ENCODE assay signal across 7 mouse cellular contexts in genomic region chr7:80386235-80386930, GRCm38 (mm10). TPM values are rescaled to one million over a fixed set of nuclear protein-coding genes. Genes with fewer than 3 reads are reported as not detected.
DNase-seq lines count a peak whose midpoint lies in the region; ATAC-seq lines count a peak whose summit lies in the region.

No protein-coding gene starts in this region.

- 33% methylated on average over 18 of the region's 18 CpGs for WGBS in intestine, embryonic 15.5 days
- 35% methylated on average over 18 of the region's 18 CpGs for WGBS in limb, embryonic 11.5 days
- 30% methylated on average over 18 of the region's 18 CpGs for WGBS in midbrain, embryonic 13.5 days

- H3K4me1 ChIP-seq in intestine, embryonic 15.5 days (replicated peaks), result peaks cover 13% of the 10 kb centered on the region
- peaks cover 17% of the 10 kb centered on the region for H3K4me1 ChIP-seq in limb, embryonic 11.5 days (ENCODE audit: control insufficient read depth, insufficient read depth, low read length)
- peaks cover 25% of the 10 kb centered on the region for H3K4me1 ChIP-seq in midbrain, embryonic 13.5 days (replicated peaks)

- peak; percentile 81 for DNase-seq in adrenal gland, adult 8-10 months
- peak; percentile 84 for DNase-seq in embryo, embryonic 11.5 days (ENCODE audit: low read depth, low spot score)
- peak; percentile 89 to 91 for DNase-seq in gastrocnemius, postnatal 36 days
- peak; percentile 98 for DNase-seq in limb, embryonic 11.5 days (ENCODE audit: low spot score)
- peak; percentile 75 for DNase-seq in spleen, adult 12 weeks (ENCODE audit: low spot score)

- peak overlapping the region; percentile 57 for H3K4me2 ChIP-seq in intestine, embryonic 15.5 days (replicated peaks)
- peak overlapping the region; percentile 70 for H3K4me2 ChIP-seq in limb, embryonic 11.5 days (ENCODE audit: low read depth, severe bottlenecking)
- peak overlapping the region; percentile 44 for H3K4me2 ChIP-seq in midbrain, embryonic 13.5 days (replicated peaks)

- no peaks in the 10 kb centered on the region for H3K27me3 ChIP-seq in intestine, embryonic 15.5 days (replicated peaks)
- H3K27me3 ChIP-seq in limb, embryonic 11.5 days (ENCODE audit: control insufficient read depth, insufficient read depth, low read length), result no peaks in the 10 kb centered on the region
- peaks cover 17% of the 10 kb centered on the region for H3K27me3 ChIP-seq in midbrain, embryonic 13.5 days

- peak overlapping the region; percentile 29; the same call in 1 of the 2 replicates for H3K4me3 ChIP-seq in intestine, embryonic 15.5 days (replicated peaks)
- no peak overlapping the region; the same call in 1 of the 2 replicates for H3K4me3 ChIP-seq in limb, embryonic 11.5 days (ENCODE audit: low read depth, low read length)
- no peak overlapping the region for H3K4me3 ChIP-seq in midbrain, embryonic 13.5 days (replicated peaks)

- no peaks in the 10 kb centered on the region for H3K9me3 ChIP-seq in intestine, embryonic 15.5 days
- H3K9me3 ChIP-seq in limb, embryonic 11.5 days (ENCODE audit: control insufficient read depth, low read length), result no peaks in the 10 kb centered on the region
- H3K9me3 ChIP-seq in midbrain, embryonic 13.5 days, result no peaks in the 10 kb centered on the region

- 0 out of 2 replicates have a peak overlapping the region, but pooled peaks have one; percentile 51 for H3K27ac ChIP-seq in intestine, embryonic 15.5 days
- peak overlapping the region; percentile 10; the same call in 1 of the 2 replicates for H3K27ac ChIP-seq in limb, embryonic 11.5 days (replicated peaks; ENCODE audit: low read depth, low read length)
- H3K27ac ChIP-seq in midbrain, embryonic 13.5 days, result peak overlapping the region; percentile 14; the same call in 1 of the 2 replicates

- intact Hi-C loops in gastrocnemius, postnatal 36 days (cut with DNase I), result loop anchor here (1.0 to 10.0 kb wide), 4 partner anchors 194 to 458 kb away; no protein-coding TSS in a partner anchor

- ATAC-seq in intestine, embryonic 15.5 days, result peak; percentile 69
- no peak for ATAC-seq in limb, embryonic 11.5 days (ENCODE audit: insufficient number of reproducible peaks, low FRiP score, low TSS enrichment, low read depth)
- peak; percentile 66 for ATAC-seq in midbrain, embryonic 13.5 days

- H3K36me3 ChIP-seq in intestine, embryonic 15.5 days, result peaks cover 11% of the 10 kb centered on the region; the same call in 1 of the 2 replicates
- H3K36me3 ChIP-seq in limb, embryonic 11.5 days (ENCODE audit: control insufficient read depth, insufficient read depth, low read length), result peaks cover 11% of the 10 kb centered on the region; the same call in 1 of the 2 replicates
- peaks cover 17% of the 10 kb centered on the region for H3K36me3 ChIP-seq in midbrain, embryonic 13.5 days

- no peak overlapping the region; the same call in 1 of the 2 replicates for H3K9ac ChIP-seq in intestine, embryonic 15.5 days
- peak overlapping the region; percentile 40; the same call in 1 of the 2 replicates for H3K9ac ChIP-seq in limb, embryonic 11.5 days (ENCODE audit: low read length)
- 0 out of 2 replicates have a peak overlapping the region, but pooled peaks have one; percentile 28 for H3K9ac ChIP-seq in midbrain, embryonic 13.5 days (replicated peaks)

RNA-seq across cellular contexts. Expression of gene Fes, which starts 1.4 kb away (rescaled TPM):
- total RNA-seq in adrenal gland, adult 8-10 months (2022), result 10 to 100 TPM in 3 of 4 experiments, 1 to 10 TPM in 1; 7.1 to 20.3 (median 15.2) TPM
- total RNA-seq in gastrocnemius, postnatal 36 days (2021), result 1 to 10 TPM; 3.5 to 5.2 TPM
- 11.2 and 11.5 TPM in 2 replicates for polyA plus RNA-seq in intestine, embryonic 15.5 days (2015; fragmentation: Nextera tagmentation; extraction: Ambion mirVana)
- polyA plus RNA-seq in limb, embryonic 11.5 days (2014; fragmentation: Nextera tagmentation; extraction: Ambion mirVana), result 7.6 and 8.4 TPM in 2 replicates
- polyA plus RNA-seq in midbrain, embryonic 13.5 days (2015; fragmentation: Nextera tagmentation; extraction: Ambion mirVana), result 3.0 and 5.0 TPM in 2 replicates

RNA-seq across cellular contexts. Expression of gene Man2a2, which starts 15.2 kb away (rescaled TPM):
- total RNA-seq in adrenal gland, adult 8-10 months (2022), result 100 to 1,000 TPM in 3 of 4 experiments, 10 to 100 TPM in 1; 92.4 to 158 (median 132) TPM
- total RNA-seq in gastrocnemius, postnatal 36 days (2021), result 100 to 1,000 TPM; 139 to 157 TPM
- polyA plus RNA-seq in intestine, embryonic 15.5 days (2015; fragmentation: Nextera tagmentation; extraction: Ambion mirVana), result 13.1 and 14.7 TPM in 2 replicates
- polyA plus RNA-seq in limb, embryonic 11.5 days (2014; fragmentation: Nextera tagmentation; extraction: Ambion mirVana), result 12.5 and 15.1 TPM in 2 replicates
- 19.4 and 21.3 TPM in 2 replicates for polyA plus RNA-seq in midbrain, embryonic 13.5 days (2015; fragmentation: Nextera tagmentation; extraction: Ambion mirVana)

RNA-seq across cellular contexts. Expression of gene Furin, which starts 18.9 kb away (rescaled TPM):
- 100 to 1,000 TPM; 153 to 192 (median 166) TPM for total RNA-seq in adrenal gland, adult 8-10 months (2022)
- 10 to 100 TPM; 40.7 to 48.6 TPM for total RNA-seq in gastrocnemius, postnatal 36 days (2021)
- 9.3 and 10.7 TPM in 2 replicates for polyA plus RNA-seq in intestine, embryonic 15.5 days (2015; fragmentation: Nextera tagmentation; extraction: Ambion mirVana)
- 9.2 and 10.0 TPM in 2 replicates for polyA plus RNA-seq in limb, embryonic 11.5 days (2014; fragmentation: Nextera tagmentation; extraction: Ambion mirVana)
- polyA plus RNA-seq in midbrain, embryonic 13.5 days (2015; fragmentation: Nextera tagmentation; extraction: Ambion mirVana), result 3.2 and 3.6 TPM in 2 replicates

RNA-seq across cellular contexts. Expression of gene Hddc3, which starts 43.5 kb away (rescaled TPM):
- 10 to 100 TPM; 29.7 to 43.1 (median 35.4) TPM for total RNA-seq in adrenal gland, adult 8-10 months (2022)
- 10 to 100 TPM; 17.6 to 21.1 TPM for total RNA-seq in gastrocnemius, postnatal 36 days (2021)
- 14.7 and 15.4 TPM in 2 replicates for polyA plus RNA-seq in intestine, embryonic 15.5 days (2015; fragmentation: Nextera tagmentation; extraction: Ambion mirVana)
- 25.7 and 27.5 TPM in 2 replicates for polyA plus RNA-seq in limb, embryonic 11.5 days (2014; fragmentation: Nextera tagmentation; extraction: Ambion mirVana)
- polyA plus RNA-seq in midbrain, embryonic 13.5 days (2015; fragmentation: Nextera tagmentation; extraction: Ambion mirVana), result 22.6 and 26.4 TPM in 2 replicates

RNA-seq across cellular contexts. Expression of gene Unc45a, which starts 45.6 kb away (rescaled TPM):
- 10 to 100 TPM; 73.1 to 85.4 (median 80.7) TPM for total RNA-seq in adrenal gland, adult 8-10 months (2022)
- total RNA-seq in gastrocnemius, postnatal 36 days (2021), result 10 to 100 TPM in 1 of 2 experiments, 1 to 10 TPM in 1; 9.7 to 12.1 TPM
- 37.0 and 37.6 TPM in 2 replicates for polyA plus RNA-seq in intestine, embryonic 15.5 days (2015; fragmentation: Nextera tagmentation; extraction: Ambion mirVana)
- 34.7 and 38.0 TPM in 2 replicates for polyA plus RNA-seq in limb, embryonic 11.5 days (2014; fragmentation: Nextera tagmentation; extraction: Ambion mirVana)
- 52.5 and 58.6 TPM in 2 replicates for polyA plus RNA-seq in midbrain, embryonic 13.5 days (2015; fragmentation: Nextera tagmentation; extraction: Ambion mirVana)
